Mouse (Mus musculus) ES-Bruce4 (cell line): ENCODE results near the gene Slamf9.

ENCODE experiments used
- CTCF ChIP-seq: IDR thresholded peaks from one replicate; pipeline ENCODE4 v1.8.1; 2011; ENCODE audit warnings: low read depth, low read length
- POLR2A ChIP-seq: IDR thresholded peaks from one replicate; pipeline ENCODE4 v1.8.1; 2011; ENCODE audit warnings: low read length; ENCODE audit not compliant: insufficient read depth

- no peak for TF ChIP-seq CTCF
- no peak for TF ChIP-seq POLR2A
Measured at GRCm38 (mm10) chr1:172428614-172429013, 46.5 kb upstream of the Slamf9 start.
